Mouse (Mus musculus) right cerebral cortex, postnatal 4 days (tissue): Measurements from ENCODE around the gene A930017K11Rik.
A peak's percentile ranks its signal among the peaks of the same experiment; 100 is the strongest.

Experiments
- DNase-seq: peaks from one replicate; pipeline ENCODE4 v3.0.0-alpha.2; 2022

The A930017K11Rik gene

DNA sequence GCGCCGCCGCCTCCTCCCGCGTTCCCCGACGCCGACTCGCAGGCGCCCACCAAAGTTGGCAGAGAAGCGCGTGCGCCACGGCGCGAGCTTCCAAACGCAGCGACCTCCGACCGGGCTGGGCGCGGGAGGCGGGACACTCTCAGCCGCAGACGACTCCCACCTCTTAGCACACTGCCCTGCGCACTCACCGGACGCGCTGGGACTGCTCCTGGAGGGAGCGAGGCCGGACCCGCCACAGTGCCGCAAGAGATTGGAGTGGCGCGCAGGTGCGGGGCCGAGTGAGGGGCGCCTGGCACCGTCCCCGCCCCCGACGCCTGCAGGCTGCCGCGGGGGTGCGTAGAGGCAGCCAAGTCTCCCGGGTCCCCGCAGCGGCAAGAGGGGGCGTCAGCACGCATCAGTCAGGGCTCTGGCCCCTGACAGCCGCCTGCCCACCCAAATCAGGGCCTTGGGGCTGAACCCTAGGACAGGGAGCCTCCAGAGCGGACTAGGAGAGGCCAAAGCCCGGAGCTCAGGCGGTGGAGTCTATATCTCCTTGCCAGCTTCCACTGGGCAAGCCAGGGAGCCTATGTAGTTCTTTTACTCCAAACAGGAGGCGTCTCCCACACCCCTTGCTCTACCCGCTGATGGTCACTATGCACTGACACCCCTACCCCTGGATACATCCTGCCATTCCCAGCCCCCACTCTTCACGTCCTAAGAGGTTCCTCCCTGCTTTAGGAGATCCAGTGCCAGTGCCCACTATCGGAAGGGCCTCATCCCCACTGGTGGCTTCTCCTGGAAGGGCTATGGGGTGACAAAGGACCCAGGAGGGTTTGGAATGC, at the start of gene A930017K11Rik:
A930017K11Rik (minus strand) TSS at position 763 of the 821 bp plus-strand sequence.
- no peak for DNase-seq

DNA sequence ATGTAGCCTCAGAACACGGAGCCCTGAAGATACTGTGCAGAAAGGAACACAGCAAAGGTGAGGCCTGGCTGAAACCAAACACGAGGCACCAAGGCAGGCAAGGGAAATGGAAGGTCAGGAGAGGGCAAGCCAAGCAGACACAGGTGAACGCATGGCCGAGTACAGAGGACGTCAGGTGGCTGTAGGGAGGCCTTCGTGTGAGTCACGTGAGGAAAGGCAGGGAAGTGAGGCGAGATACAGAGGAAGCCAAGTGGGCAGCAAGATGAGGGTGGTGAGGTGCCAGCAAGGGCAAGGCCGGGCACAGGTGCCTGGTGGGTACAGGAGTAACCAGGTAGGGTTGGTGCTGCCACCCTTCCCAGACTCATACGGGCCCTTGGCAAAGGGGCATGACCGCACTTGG, 46.1 kb upstream of the A930017K11Rik start:
- DNase-seq, result no peak

DNA sequence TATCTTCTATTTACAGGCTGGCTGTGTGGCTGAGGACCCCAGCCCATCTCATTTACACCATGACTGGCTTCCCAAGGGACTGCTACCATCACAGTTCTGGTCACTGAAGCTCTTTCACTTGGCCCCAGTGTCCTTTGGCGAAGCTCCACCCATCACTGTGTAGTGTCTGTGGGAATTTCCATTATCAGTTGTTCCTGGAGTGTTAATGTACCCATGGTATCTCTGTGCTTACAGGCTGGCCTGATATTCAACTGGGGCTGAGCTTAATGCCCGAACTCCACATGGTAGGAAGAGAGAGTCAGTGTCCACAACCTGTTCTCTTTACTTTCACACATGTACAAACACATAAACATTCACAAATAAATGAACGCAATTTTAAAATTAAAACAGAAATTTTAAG, 41.1 kb upstream of the A930017K11Rik start:
- no peak for DNase-seq

DNA sequence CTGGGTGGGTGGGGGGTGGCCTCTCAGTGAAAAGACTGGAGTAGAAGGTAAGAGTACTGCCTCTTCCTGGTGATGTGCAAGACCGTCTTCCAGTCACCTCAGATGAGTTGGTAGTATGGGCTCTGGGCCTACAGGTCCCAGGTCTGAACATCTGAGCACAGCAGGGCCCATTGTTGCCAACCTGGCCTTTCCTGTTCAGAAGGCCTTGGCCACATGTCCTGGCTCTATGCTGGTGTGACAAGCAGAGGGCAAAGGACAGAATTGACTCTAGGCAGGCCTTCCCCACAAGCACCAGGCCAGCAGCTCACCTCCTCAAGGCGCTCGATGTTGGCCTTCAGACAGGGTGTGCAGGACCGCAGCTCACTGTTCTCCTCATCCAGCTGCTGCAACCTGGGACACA, 39.9 kb upstream of the A930017K11Rik start:
- no peak for DNase-seq

DNA sequence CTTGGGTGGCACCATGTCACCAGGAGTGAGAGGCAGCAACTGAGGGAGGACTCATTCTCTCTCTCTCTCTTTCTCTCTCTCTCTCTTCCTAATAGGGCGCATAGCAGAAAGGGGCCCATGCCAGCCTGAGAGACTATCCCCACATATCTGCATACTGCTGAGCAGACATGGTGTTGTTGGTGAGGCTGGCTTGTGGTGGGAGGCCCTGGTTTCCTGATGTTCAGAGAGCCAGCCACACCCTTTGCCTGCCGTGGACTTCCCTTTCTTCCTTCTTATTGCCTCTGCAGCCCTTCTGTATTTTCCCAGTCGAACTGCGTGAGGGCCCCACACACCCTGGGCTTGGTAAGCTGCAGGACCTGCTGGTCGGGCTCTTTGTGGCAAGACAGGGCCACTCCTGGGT, 38.0 kb upstream of the A930017K11Rik start:
- DNase-seq, result no peak

DNA sequence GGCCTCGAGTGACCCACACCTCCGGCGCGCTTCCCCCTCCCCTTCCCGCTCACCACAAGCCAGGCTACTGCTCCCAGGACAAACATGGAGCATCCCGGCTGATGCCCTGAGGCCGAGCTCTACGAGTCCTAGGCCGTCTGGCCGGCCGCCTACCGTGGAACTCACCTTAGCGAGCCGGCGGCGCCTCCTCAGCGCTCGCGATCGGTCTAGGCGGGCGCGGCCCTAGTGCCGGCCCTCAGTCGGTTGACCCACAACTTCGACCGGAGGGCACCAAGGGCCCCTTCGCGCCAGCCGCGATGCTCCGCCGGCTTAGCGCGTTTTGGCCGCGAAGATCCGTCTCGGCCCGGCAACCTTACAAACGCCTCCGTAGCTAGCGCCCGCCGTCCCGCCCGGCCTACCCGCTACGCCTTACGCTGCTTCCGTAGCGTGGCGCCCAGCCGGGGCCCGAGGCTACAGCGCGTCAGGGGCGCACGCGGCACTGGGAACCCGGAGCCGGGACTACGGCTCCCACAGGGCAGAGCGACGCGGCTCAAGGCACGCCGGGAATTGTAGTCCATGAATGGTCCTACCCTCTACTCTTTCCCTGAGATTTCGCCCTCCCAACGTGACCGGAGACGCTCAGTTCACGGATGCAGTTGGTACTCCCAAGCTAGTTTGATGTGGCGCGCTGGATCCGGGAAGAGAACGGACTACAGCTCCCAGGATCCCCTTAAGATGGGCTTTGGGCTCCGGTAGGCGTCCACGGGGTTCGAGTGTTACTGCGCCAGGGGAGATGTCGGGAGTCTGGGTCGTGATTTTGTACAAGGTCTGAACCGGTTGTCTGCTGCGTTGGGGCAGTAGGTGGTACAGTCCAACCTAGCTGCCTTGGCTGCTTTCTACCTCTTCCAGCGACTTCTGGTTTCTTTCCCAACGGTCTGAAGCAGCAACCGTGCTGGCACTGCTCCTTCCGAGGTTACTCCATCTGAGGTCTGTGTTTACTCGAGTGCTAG, 33.2 kb upstream of the A930017K11Rik start, which contains the start of gene Capn15:
Capn15 (minus strand) TSS at position 491 of the 989 bp plus-strand sequence.
- peak; percentile 93 for DNase-seq

DNA sequence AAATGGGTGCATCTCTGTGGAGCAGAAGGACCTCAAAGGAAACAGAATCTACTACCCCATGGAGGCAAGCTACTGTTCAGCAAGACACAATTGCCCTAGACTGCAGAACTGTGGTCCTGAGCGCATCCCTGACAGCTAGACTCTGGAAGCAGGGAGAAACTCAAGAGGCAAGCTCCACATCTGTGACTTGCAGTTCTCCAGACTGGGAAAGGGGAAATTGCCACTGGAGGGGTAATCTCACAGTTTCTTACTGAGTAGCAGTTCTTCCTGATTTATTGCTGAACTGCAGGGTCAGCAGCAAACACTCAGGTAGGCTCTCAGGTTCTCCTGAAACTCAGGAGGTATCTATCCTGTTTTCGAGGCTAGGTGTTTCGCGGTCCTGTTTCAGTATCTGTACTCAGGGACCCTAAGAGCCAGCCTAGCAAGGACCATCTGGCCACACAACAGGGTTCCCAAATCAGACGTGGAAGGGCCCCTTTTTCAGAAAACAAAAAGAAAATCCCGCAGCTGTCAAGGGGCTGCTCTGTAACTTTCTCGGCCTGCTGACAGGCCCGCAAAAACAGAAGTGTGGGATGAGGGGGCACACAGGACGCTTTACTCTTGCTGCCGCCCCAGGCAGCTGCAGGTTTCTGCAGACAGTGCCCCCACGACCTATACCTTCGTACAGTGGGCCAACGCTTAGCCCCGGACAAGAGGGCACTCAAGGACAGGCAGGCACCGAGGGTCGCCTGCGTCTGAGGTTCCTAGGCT, 32.4 kb upstream of the A930017K11Rik start:
- no peak for DNase-seq

DNA sequence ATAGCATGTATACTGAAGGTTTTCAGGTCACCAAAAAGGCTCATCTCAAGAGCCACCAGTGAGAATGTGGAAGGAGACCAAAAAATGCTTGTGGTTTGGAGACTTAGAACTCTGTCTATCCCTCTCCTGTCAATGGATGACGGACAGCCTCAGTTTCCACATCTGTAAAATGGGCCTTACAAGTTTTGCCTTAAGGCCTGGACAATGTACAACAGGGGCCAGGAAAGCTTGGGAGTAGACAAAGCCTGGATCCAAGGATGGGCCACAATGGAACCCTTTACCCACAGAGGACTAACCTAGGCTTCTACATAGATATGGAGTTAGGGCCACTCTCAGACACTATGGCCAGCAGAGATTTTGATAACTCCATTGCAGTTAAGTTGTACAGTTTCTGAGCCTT, 31.7 kb upstream of the A930017K11Rik start:
- DNase-seq, result no peak

DNA sequence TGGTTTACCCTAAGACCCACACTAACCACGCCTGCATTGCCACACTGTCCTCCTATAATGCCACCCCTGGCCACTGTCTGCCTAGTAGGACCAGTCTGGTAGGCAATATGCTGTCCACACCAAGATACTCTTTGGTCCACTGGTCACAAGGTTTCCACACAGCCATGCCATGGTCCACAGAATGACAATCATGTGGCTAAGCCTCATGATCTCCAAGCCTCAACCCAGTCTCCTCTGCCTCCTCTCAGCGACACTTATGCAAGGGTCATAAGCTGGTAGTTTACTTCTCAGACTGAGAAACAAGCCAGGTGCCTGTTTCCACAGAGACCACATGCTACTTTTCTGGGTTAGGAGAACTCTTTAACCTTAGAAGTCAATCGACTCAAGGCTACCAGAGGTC, 30.5 kb upstream of the A930017K11Rik start:
- DNase-seq, result no peak

DNA sequence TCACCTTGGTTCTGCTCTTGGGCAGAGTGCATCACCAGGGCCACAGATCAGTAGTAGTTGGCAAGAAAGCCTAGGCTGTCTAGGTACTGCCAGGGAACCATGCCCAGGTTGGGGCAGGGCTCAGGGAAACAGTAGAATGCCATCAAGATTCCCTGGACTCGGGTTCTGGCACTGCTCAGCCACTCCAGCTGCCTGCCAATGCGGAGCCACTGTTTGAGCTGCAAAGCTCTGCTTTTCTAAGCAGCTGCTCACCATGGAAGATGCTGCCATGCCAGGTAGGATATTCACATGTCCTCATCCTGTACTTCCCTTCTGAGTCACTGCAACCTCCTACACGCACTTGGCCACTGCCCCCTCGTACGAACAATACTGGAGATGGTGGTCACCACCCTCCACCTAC, 28.5 kb upstream of the A930017K11Rik start:
- no peak for DNase-seq

DNA sequence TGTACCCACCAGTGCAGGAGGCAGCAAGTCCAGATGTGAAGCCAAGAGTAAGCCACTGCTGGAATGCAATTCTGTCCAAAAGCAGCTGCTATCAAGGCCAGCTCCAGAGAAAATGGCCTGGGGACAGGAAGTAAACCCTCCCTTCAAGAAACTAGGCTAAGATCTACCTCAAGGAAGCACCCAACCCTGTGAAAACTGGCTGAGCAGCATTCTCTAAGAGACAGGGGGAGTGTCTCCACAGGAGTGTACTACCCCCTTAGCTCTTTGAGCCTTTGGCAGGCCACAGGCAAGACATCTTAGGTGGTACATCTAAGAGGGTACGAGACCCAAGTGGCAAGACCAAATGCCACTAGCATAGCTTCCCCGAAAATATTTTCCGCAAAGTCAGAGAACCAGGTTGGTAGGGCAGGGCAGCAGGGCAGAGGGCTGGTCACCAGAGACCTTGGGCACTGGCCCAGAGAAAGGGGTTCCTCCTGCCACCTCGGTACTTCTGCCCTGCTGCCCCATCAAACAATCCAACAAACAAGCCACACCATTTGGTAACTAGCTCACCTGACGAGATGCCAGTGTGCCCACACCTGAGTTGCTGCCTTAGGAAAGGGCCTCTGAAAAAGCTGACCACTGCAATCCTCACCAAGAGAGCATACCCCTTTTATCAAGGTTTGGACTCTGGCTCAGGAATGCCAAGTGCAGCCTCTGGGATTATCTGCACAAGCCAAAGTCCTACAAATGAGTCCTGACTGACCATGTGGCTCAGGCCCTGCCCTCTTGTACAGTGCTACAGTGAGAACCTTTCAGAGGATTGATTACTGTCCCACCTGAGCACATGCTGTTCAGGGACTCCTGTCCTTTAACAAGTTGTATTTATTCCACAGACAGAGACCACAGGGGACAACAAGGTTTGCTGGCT, 27.7 kb upstream of the A930017K11Rik start:
- no peak for DNase-seq

DNA sequence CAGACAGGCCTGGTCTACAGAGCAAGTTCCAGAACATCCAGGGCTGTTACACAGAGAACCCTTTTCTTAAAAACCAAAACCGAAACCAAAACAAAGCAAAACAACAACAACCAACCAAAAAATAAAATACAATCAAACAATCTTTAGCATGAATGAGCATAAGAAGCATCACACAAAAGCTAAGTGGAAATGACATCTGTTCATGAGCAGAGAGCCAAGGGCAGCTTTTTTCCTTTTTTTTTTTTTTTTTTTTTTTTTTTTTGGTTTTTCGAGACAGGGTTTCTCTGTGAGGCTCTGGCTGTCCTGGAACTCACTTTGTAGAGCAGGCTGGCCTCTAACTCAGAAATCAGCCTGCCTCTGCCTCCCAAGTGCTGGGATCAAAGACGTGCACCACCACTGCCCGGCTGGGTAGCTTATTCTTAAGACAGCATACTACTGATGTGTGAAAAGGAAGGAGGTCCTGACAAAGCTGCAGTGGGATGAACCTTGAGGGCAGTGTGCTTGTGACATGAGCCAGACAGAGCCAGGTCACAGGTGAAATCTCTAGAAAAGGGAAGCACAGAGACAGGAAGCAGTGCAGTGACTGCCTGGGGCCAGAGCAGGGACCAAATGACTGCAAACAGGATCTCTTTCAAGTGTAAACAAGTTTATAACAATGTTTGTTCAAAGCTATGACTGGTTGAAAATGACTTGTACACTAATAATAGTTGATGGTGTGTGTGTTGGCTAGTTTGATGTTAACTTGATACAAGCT, 18.8 kb upstream of the A930017K11Rik start:
- DNase-seq, result no peak

DNA sequence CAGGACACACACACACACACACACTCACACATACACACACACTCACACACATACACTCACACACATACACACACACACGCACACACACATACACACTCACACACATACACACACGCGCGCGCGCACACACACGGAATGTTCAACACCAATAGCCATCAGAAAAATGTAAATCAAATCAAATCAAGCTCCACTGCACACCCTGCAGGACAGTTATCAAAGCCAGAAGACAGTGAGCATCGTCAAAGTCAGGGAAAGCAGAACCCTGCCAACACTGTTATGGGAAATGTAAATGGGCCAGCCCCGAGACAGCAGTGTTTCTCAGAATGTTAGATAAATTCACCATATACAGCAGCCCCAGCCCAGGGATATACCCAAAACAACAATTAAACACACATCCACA, 18.1 kb upstream of the A930017K11Rik start:
- no peak for DNase-seq

DNA sequence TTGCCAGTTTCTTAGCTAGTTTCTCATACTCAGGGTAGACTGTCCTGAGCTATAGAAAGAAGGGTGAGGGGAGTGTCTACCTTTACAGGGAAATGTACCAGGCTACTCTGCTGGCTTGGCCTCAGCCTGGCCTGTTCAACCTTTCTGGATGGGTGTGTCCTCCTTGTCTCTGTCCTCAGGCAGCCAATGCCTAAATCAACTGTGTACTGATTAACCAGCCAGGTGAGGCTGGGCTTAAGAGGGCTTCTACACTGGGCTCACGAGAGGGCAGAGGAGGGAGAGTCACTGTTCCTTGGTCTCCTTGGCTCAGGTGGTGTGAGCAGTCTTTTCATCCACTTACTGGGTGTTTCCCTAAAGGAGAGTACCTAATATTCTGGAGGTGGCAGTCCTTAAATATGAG, 15.8 kb upstream of the A930017K11Rik start:
- DNase-seq, result no peak

DNA sequence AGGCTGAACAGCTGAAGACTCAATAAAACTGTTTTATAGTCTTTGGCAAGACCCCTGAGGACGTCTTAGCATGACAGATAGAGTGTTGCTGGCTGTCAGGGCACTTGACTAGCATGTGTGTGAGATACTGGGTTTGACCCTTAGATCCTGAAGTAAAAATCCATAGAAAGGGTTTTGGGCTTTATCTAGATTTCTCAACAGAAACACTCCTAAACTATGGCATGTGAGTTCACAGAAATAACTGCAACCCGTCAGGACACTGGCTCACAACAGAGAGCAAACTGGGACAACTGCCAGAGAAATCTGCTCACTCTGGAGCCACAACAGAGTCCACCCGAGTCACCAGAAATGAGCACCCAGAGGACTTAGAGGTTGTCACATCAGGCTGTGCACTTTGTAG, 15.3 kb upstream of the A930017K11Rik start:
- no peak for DNase-seq

DNA sequence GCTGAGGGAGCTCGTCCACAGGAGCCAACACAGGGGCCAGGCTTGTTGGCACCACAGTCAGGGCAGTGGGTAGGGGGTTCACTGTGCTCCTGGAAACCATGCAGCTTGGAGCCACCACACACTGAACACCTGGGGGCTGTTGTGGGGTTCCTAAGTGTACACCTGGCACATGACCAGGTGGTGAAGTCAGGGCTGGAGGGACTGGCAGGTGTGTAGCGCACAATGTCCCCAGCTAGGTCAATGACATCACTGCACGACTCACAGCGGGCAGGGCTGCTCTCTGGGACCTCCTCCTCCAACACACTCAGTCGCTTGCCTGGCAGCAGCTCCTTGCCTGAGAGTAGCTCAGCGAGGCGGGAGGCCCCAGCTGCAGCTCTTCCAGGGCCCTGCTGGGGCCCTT, 11.9 kb upstream of the A930017K11Rik start:
- DNase-seq, result no peak

DNA sequence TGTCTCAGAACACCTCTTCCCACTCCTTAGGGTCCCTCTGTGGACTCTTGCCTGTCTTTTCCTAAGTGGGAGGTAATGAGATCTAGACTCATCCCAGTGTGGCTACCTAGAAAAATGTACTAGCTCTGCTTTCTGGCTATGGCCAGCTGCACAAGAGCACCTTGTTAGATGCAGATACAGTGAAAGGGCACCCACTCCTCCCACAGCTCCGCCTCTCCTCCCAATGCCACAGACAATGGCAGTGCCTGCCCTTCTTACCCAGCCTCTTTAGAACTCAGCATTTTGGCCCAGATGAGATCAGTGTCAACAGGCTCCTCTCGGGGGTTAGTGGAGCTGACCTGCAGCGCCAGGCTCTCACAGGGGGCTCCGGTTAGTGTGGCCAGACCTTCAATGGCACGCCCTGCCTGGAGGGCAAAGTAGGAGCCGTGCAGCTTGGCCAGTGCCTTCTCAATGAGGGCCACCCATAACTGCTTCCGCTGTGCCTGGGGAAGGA, 10.1 kb upstream of the A930017K11Rik start:
- no peak for DNase-seq

DNA sequence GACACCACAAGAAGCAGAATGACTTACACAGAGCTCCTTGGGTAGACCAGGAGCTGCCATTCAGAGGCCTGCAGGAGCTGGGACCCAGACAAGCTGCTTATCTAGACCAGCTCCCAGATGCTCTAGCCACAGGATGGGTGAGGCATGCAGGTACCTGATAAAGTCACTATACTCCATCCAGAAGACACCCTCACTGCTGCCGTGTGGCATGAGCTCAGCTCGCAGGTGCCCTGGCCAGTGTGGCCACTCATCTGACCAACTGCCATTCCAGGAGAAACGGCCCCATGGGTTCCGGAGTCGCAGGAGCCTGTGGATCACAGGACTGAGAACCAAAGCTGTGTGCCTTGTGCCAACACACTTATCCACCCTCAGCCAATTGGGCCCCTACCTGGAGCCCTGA, 9.2 kb upstream of the A930017K11Rik start:
- no peak for DNase-seq

DNA sequence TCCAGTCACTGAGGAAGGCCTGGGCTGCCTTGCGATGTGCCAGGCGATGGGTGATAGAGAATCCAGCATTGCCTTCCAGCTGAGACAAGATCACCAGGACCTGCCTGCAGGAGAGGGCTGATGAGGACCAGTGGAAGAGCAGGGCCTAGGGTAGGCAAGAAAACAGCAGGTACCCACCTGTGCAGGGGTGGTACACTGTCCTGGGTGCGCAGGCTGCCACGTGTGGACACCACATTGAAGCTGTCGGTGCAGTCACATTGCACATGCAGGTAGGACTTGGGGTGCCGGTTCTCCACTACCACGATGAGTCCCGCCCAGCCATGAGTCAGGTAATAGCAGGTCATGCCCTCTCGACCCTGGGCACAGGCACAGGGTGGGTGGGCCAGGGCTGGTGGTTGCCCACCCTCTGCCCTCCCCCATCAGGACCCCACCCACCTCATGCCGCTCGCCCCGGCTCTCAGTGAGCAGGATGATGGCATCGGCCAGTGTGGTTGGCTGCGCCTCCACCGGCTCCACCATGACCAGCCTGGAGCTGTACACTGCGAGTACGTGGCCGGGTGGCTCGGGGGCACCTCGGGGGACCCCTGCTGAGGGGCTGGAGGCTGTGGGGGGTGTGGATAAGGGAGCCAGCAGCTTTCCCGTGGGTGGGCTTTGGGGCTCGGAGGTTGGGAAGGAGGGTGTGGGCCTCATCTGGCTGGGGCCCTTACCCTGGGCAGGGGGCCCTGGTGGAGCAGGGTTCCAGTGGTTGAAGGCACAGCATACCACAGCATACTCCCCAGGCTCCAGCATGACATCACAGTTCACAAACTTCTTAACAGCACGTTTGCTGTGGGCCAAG, 7.5 kb upstream of the A930017K11Rik start:
- no peak for DNase-seq
